Mouse (Mus musculus): Measurements from ENCODE around the gene Ncmap.
"Not testable (repeated sequence)": the region's sequence is repeated elsewhere in the genome, so short reads cannot be mapped to it uniquely, and the experiment has no call there.

Gene Ncmap

DNA sequence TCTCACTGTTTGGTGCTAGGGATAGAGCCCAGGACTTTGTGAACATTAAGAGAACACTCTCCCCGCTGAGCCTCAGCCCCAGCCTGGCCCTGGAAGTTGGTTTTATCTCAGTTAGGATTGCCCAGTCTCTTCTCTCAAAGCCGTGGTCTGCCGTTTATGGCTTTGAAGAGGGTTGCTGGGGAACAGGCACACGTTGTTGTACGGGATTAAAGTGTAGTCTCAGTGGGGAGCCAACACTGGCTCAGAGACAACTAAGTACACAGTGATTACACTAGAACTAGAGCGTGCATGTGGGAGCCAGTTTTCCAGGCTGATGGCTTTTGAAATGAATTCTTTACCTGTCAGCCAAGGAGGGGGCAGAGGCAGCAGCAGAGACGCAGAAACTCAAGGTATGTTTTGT, 3.9 kb upstream of the Ncmap start:
- no peak for DNase-seq (ENCODE audit: low read depth)

DNA sequence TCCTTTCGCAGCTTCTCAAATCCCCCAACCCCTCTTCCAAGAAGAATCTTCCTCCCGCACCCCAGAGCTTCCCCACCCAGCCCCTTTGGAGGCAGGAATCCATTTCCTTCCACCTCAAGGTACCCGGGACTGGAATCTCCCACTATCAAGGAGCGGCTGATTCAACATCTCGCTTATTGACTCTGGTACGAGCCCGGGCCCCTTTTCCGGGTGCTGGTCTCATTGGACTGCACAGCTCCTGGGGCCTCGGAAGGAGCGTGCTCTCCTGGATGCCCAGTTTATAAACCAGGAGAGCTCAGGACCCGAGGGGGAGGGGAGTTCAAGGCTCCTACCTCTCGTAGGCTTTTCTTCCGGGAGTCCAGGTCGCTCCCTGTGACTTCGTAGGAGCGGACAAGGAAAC, 476 bp downstream of the Ncmap start:
- no peak for DNase-seq (ENCODE audit: low read depth)

DNA sequence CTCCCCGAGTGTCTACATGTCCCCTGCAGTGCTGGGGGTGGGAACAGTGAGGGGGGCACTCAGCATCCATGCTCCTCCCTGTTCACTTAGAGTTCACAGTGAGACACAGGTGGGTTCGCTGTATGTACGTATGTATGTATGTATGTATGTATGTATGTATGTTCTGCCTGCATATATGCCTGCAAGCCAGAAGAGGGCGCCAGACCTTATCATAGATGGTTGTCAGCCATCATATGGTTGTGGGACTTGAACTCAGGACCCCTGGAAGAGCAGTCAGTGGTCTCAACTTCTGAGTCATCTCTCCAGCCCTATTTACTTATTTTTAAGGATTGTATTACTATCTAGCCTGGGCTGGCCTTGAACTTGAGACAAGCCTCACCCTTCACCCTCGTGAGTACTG, 1.7 kb downstream of the Ncmap start:
- DNase-seq (ENCODE audit: low read depth), result no peak

DNA sequence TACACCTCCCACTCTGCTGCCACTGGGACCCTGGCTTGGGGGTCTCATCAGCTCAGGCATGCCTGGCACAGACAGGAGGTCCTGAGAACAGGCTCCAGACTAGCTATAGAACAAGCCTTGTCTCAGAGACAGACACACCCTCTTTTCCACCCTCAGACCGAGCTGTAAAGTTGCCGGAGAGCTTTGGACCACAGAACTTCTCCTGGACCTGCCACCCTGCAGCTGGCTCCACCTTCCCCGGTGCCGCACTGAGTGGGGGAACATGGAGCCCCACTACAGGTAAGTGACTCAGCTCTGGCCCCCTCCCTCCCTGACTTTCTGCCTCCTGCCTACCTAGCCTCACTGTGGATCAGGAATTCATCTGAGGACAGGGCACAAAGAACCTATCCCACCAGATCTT, 2.7 kb downstream of the Ncmap start:
- no peak for DNase-seq (ENCODE audit: low read depth)

DNA sequence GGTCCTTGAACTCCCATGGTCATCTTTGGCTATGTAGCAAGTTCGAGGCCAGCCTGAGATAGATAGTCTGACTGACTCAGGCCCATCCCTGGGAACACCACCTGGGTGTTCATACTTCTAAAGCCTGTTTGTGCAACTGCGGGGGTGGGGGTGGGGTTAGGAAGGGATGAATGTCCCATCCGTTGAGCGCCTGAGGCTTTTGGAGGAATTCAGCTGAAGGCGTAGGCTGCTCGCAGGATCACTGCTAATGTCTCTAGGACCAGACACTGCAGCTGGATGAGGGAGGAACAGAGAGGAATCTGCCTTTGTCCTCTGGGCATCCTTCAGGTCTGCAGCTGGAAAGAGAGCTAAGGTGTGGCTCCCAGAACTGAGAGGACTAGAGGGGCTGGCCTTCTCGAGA, 3.4 kb downstream of the Ncmap start:
- no peak for DNase-seq (ENCODE audit: low read depth)

DNA sequence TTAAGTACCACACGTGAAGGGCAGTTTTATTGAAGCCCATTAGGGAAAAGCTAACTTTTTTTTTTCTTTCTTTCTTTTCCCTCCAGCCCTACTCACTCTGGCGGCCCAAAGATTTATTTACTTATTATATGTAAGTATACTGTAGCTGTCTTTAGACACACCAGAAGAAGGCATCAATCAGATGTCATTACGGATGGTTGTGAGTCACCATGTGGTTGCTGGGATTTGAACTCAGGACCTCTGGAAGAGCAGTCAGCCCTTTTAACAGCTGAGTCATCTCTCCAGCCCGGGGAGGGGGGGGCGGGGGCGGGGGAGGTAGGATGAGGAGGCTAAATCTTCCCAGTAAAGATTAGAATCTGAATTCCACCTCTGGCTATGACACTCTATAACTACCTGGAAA, 4.6 kb downstream of the Ncmap start:
- DNase-seq (ENCODE audit: low read depth), result peak; percentile 71

DNA sequence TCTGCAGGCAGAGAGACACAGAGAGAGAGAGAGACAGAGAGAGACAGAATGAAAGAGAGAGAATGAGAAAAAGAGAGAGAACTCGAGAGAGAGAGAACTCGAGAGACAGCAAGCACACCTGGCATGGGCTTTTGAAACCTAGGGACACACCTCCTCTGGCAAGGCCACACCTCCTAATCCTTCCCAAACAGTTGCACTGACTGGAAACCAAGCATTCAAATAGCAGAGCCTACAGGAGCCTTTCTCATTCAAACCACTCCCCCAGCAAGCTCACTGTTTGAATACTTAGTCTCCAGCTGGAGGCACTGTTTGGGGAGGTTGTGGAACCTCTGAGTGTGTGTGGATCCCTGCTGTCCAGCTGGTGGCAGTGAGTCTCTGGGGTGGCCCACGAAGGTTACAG, 5.2 kb downstream of the Ncmap start:
- DNase-seq (ENCODE audit: low read depth), result no peak

DNA sequence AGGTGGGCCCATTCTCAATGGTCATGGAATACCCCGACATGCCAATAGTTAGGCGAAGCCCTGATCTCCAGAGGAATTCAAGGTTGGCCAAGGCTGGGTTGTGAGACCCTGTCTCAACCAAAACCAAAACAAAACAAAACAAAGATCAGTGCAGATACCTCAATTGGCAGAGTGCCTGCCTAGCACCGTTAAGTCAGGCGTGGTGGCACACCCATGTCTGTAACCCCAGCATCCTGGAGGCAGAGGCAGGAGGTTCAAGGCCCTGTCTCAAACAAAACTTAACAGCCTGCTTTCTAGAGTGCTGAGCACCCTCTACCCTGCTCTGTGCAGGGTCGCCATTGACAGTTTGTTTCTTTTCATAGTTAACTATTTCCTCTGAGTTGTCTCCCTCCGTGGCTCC, 7.0 kb downstream of the Ncmap start:
- DNase-seq (ENCODE audit: low read depth), result no peak

DNA sequence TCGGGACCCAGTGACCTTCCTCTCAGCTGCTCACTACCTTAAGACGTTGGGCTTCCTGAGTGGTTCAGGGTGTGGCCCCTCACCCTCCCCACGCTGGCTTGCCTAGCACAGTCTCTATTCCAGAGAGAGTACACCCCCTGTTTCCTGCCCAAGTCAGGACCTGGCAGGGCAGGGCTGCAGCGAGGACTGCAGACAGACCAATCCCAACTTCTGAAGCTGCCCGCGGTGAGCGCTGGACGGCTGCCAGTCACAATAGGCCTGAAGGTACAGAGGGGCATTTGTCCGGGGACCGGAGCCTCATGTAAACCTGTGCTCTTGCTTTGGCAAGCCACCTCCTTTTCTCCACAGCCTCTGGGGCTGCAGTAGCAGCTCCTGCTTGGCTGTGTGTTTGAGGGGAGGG, 12.4 kb downstream of the Ncmap start:
- DNase-seq (ENCODE audit: low read depth), result no peak

DNA sequence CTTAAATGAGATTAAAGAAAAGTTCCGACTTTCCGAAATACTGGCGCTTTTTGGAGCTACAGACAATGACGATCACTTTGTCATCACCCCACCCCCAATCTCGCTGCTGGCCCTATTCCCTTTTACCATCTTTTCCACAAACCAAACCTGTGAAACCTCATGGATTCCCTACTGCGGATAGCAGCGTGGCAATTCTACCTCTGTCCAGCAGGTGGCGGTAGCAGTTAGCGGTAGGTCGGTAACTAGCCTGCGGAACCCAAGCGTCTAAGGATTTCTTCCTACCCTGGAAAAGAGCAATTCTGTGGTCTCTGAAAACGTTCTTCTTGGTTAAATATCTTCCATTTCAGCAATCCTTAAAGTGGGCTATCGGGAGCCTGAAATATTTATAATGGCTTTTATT, 15.7 kb downstream of the Ncmap start:
- DNase-seq (ENCODE audit: low read depth), result peak; percentile 89

DNA sequence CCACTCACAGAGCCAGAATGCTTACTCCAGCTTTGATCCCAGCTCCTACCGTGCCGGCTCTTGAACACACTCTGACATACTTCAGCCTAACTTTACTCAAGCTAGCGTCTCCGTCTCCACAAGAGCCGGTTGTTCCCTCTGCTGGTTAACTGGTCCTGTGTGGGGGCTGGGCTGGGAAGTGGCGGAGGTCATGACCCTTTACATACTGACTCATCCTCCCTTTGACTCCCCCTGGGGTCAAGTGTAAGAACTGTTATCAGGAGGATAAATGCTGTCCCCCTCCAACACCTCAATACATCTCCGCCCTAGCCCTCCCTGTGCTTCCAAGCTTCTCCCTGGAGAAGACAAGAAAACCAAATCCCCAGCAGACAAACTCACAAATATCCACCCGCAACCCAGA, 16.7 kb downstream of the Ncmap start:
- DNase-seq (ENCODE audit: low read depth), result no peak

DNA sequence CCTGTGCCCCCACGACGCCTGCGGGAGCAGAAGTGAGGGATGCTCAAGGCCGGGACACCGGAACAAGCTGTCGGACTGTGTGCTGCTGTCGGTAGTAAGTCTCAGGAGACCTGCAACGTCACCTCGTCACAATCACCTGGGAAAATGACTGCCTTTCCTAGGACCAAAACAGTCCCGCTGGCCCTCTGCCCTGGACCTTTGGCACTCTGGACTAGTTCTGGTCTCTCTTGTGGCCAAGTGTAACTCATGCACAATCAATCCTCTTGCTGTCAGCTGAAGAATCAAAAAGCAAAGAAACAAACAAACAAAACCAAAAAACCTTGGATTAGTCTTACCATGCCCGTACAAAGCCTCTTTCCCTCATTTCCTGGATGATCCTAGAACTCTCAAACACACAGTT, 20.8 kb downstream of the Ncmap start:
- no peak for DNase-seq (ENCODE audit: low read depth)

DNA sequence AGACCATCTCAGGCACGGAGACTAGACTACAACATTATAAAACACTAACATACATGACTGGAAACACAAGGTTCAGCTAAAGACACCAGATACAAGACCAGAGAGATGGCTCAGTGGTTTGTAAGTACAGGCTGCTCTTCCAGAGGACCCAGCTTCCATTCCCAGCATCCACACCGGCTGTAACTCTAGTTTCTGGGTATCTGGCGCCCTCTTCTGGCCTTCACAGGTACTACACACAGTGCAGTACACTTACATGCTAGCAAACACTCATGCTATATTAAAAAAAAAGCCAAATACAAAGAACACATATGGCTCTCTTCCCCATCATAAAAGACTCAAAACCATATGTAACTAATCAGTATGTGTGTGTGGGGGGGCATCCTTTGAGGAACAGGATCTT, 22.6 kb downstream of the Ncmap start:
- no peak for DNase-seq (ENCODE audit: low read depth)

DNA sequence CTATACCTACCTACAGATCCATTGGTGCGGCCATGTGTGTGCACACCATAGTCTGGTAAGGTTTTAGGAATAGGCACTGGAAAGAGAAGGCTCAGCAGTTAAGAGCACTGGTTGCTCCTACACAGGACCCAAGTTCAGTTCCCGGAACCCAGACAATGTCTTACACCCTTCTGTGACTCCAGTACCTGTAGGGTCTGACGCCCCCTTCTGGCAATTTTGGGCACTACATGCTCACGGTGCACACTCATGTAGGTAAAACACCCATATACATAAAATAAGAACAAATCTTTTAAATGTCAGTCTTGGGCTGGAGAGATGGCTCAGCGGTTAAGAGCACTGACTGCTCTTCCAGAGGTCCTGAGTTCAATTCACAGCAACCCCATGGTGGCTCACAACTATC, 24.7 kb downstream of the Ncmap start:
- no peak for DNase-seq (ENCODE audit: low read depth)

DNA sequence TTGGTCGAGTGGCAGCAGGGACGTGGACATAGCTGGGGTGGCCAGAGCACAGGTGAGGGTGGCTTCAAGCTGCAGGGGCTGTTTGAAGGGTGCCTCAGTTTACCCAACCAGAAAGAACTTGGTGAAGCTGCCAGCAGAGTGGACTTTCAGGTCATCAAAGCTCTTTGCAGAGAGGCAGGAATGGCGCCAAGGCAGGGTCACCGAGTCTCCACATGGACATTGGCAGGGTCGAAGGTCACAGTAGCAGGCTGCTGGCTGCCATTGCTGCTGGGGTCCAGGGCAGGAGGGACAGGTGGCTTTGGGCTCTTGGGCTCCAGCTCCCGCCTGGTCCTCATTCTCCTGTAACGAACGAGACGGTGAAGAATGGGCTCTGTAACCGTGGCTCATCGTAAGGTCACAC, 27.7 kb downstream of the Ncmap start:
- no peak for DNase-seq (ENCODE audit: low read depth)

DNA sequence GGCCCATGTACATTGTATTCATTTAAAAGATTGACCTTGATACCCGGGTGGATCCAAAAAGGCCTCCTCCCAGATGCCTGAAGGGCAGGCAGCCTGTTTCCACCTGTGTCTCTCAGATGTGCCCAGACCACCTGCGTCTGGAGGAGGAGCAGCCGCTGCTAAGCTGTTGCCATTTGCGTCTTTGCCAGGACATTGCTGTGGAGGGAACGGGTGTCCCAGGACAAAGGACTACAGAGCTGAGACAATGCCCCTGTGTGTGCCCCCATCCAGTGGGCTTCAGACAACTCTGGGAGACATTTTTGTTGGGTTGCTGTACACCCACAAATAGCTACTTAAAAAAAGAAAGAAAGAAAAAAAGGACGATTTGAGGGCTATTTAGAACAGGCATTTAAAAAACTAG, 35.2 kb downstream of the Ncmap start:
- no peak for DNase-seq (ENCODE audit: low read depth)

DNA sequence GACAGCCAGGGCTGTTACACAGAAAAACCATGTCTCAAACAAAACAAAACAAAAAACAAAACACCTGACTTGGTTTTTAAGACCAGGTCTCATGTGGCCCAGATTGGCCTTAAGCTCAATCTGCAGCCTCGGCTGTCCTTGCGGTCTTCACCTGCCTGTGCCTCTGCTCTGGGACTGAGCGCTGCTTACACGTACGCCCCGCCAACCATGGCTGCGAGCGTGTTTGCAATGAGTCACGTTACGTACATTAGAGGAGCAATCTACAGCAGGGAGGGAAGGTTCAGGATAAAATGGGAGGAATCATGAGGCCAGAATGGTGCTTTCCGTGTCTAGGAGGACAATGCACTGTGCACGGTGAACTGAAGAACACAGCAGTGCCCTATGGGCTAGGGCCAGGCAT, 36.3 kb downstream of the Ncmap start:
- no peak for DNase-seq (ENCODE audit: low read depth)

DNA sequence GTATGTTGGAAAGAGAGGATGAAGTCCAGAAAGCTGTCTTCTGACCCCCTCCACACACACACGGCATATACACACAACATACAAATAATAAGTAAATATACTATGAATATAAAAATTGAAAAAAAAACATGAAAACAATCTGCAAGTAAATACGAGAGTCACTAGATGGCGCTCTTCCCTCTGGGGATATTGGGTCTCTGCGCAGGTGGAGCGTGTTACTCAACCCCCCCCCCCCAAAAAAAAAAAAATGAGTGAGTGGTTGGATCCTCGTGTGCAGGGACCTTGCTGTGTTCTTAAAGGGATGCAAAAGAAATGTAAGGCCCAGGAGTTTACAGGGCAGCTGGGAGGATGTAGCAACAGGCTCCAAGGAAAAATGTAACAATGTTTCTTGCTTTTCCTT, 39.3 kb downstream of the Ncmap start:
- DNase-seq (ENCODE audit: low read depth), result peak; percentile 85

DNA sequence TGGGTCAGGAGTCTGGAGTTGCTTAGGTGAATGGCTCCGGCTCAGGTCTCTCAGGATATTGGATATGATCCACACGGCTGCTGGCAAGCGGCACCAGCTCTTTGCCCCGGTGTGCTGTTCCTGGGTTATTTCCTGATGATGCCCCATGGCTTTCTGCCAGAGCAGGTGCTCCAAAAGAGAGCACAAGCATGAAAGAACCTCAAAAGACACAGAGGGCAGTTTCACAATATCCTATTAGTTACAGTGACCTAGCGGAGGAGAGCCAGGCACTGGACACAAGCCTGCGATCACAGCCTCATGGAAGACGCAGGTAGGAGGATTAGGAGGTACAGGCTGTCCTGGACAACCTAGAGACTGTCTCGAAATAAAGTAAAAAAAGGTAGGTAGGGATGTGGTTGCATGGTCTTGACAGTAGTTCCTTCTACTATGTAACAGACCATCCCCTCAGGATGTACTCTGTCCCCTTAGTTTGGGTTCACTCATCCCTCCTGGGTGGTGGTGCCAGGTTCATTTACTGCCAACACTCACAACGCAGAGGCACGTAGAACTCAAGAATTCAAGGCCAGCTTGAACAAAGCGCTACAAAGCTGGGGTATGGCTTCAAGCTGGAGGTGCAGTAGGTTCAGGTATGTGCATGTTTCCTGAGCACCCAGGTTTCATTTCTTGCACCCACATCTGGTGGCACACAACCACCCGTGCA, 40.7 kb downstream of the Ncmap start:
- DNase-seq (ENCODE audit: low read depth), result no peak

DNA sequence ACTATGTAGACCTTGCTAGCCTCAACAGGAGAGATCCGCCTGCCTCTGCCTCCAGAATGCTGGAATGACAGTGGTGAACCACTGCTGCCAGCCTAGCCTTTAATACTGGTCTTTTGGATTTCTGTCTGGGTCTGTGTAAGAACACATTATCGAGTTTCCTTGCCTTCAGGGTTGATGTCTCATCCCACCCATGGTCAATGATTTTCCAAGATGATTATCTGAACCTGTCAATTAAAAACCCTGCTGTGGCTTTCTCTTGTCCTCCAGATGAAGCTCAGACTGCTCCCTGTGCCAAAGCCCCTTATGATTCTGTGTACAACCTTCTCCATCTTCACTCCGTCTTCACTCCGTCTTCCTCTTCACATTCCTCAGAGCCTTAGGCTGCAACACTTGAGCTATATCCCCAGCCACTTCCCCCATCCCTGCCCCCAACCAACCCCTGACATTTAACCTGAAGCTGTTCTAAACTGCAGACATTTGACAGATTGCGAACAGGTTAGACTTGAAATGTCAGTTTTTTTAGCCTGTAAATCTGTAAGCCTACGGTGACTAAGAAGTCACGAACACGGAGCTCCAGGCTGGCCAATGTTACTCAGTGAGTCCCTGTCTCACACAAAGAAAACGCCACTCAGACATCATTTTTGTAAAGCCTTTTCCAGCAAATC, 42.0 kb downstream of the Ncmap start:
- DNase-seq (ENCODE audit: low read depth), result no peak

DNA sequence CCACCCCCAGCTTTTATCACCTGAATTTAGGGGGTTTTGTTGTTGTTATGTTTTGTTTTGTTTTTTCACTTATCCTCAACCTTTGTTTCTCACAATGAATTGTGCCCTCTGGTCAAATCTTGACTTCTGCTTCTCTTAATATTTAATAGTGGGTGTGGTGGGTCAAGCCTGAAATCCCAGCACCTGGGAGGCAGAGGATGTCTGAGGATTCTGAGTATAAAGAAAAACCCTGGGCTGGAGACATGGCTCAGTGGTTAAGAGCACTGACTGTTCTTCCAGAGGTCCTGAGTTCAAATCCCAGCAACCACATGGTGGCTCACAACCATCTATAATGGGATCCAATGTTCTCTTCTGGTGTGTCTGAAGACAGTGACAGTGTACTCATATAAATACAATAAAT, 43.3 kb downstream of the Ncmap start:
- DNase-seq (ENCODE audit: low read depth), result not testable (repeated sequence)

DNA sequence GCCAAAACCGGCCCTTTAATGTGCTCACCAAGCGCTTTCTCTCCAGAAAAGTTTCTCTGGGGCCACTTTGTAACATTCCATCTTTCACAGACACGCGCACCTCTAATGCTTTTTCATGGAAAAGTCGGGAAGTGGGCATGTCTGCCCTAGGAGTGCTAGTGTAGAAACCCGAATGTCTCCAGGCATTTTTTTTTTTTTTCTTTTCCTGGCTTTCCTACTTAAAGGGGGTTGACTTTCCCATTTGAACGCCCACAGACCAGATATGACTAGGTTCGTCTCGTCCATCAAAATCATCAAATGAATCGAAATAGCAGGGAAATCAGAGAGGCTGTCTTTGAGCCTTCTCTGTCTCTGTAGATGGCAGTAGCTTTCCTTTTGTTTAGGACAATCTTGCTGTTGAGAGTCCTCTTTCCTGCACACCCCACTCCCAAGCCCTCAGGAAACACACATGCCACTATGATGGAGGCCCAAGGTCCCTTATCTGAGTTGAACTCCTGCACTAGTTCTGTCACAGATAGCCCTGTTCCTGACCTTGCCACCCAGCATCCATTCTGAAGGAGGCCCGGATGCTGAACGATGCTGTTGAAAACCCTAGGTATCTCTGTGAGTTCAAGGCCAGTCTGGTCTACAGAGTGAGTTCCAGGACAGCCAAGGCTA, 44.1 kb downstream of the Ncmap start:
- no peak for DNase-seq (ENCODE audit: low read depth)

DNA sequence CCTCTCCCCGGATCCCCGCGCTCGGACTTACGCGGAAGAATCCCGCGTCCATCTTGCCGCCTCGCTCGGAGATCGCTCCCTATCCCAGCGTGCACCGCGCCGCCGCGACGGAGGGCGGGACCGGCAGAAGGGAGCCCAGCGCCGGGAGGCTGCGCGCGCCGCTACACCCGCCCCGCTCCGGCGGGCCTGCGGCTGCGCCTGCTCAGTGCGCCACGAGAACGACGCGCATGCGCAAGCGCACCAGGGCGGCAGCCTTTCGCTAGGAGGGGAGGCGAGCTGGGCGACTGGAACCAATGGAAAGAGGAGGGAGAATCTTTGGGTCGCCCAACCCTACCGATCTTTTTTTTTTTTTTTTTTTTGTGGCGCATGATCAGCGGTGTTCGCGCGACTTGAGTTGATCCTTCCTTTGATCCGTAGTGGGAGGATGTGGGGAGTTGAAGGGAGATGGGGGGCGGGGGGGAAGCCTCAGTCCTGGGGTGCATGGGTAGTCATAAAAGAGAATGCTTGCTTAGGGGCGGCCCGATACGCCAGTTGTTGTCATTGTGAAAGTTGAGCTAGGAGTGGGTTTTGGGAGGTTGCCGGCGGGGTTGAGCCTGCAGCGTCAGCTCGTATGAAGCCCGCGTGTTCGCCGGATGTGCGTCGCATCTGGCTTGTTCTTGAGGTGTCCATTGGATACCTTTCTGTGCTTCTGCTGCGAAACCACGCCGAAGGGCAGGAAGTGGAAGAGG, 44.8 kb downstream of the Ncmap start, which contains the start of gene Srrm1:
Gene Srrm1 (minus strand): TSS at position 256 of the 728 bp plus-strand sequence.
- peak; percentile 98 for DNase-seq (ENCODE audit: low read depth)
